Mouse (Mus musculus) urinary bladder, postnatal 10 days (tissue): Measurements from ENCODE around the gene Susd3.

Source experiments
- DNase-seq: peaks from one replicate; pipeline ENCODE4 v3.0.0; 2022; ENCODE audit warnings: low spot score

Susd3 gene

DNA sequence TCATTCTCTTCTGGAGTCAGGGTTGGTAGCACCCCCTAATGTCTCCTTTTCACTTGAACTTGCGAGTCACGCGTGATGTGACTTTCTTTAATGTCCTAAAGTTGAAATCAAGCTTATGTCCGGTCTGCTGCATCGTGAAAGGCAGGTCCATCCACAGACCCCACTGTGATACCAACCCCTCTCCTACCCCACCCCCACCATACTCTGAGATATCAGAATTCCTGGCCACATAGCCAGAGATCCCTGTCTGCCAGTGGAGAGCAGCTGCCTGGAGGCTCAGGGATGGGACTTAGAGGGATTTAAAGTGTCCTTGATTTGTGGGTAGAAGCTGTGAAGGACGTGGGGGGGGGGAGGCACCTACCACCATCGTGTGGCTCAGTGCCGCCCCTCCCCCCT, at the start of gene Susd3:
TSS of gene Susd3 (minus strand) at position 240 of the 396 bp plus-strand sequence.
- DNase-seq, result no peak

- DNase-seq, result no peak
Measured at GRCm38 (mm10) chr13:49296270-49296669, 47.8 kb upstream of the Susd3 start.

GRCm38 (mm10) chr13:49294108-49294507, 45.6 kb upstream of the Susd3 start:
- DNase-seq, result no peak

GRCm38 (mm10) chr13:49291949-49292348, 43.4 kb upstream of the Susd3 start:
- no peak for DNase-seq

- no peak for DNase-seq
Measured at GRCm38 (mm10) chr13:49291398-49291797, 42.9 kb upstream of the Susd3 start.

- DNase-seq, result no peak
Measured at GRCm38 (mm10) chr13:49287224-49287623, 38.7 kb upstream of the Susd3 start.

DNA sequence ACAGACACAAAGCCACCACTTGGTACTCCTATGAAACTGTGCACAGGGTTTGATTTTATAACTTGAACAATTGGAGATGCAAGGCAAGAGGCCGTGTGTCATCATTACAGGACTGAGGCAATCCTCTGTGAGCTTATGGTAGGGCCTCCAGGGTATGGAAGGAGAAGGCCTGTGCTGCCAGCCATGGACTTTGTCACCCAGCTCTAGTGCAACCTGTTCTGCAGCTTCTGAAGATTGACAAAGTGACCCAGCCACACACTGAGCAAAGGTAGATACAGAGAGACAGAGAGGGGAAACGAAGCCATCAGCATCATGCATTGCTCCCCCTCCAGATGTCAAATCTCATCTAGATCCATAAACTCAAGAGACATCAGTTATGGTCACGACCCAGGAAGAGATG, 38.2 kb upstream of the Susd3 start:
- no peak for DNase-seq

DNA sequence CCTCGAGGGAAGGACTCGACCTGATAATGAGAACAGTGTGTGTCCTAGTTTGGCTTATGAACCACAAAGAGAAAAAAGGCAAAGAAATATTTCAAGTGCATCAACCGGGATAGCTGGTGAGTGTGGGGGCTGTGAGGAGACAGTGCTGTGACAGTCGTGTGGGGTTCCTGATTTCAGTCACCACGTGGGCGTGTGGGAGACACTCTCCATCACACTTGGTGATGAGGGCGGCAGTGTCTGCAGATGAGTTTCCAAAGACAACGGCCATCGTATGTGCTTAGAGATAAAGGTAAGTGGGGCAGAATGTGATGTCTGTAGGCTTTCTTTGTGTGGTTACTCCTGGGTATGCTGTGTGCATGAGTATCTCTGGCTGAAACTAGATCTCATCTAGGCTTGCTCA, 35.2 kb upstream of the Susd3 start:
- no peak for DNase-seq

- DNase-seq, result no peak
Measured at GRCm38 (mm10) chr13:49282168-49282567, 33.7 kb upstream of the Susd3 start.

GRCm38 (mm10) chr13:49271831-49272765, 23.6 kb upstream of the Susd3 start:
- DNase-seq, result no peak

DNA sequence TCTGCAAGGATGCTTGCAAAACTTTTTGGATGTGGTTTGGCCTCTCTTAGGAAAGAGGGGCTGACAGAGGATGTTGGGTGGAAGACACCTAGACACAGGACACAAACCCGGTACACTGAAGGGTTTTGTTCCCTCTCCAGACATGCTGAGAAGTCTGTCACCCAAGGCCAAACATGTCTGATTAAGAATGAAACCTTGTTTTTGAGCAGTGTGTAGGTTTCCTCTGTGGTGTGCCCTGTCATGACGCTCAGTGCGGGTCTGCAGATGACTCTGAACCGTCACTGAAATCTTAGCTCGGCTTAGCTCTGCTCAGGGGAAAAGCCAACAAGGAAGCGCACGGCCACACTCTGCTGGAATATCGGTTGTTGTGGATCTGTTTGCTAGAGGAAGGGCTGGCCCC, 22.0 kb upstream of the Susd3 start:
- no peak for DNase-seq

DNA sequence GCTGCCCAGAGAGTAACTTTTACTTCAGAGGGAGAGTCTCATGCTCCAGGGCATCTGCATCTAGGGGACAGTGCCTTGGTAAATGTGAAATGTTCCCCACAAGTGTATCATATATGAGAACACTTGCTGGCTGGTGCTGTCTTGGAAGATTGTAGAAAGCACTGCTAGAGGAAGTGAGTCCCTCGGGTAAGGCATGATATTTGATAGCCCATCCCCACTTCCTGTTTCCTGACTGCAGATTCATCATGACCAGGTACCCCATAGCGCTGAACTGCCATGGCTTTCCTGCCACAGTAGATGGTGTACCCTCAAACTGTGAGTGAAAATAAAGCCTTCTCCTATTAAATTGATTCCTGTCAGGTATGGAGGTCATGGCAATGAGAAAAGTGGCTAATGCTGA, 19.1 kb upstream of the Susd3 start:
- no peak for DNase-seq

- DNase-seq, result no peak
Measured at GRCm38 (mm10) chr13:49260036-49260722, 11.7 kb upstream of the Susd3 start.

DNA sequence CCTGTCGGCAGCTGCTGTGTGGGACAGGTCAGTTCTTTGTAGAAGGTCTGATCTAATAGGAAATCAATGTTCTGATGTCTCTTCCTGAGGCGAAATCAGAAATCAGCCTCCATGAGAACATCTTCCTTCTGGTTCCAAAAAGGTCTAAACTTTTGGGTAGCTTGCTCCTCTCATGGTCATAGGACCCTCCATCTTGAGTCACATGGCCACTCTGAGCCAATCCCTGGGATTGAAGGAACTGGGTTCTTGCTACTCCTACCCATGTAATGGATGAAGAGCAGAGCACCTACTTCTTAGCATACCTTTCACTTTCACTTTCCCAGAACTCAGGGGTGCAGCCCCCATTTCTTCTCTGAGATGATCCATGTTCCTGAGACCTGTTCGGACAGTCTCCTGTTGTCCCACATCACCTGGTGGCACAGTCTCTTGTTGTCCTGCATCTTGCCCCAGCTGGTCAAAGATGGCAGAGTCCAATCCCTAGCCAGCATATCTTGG, 9.4 kb upstream of the Susd3 start:
- DNase-seq, result no peak

DNA sequence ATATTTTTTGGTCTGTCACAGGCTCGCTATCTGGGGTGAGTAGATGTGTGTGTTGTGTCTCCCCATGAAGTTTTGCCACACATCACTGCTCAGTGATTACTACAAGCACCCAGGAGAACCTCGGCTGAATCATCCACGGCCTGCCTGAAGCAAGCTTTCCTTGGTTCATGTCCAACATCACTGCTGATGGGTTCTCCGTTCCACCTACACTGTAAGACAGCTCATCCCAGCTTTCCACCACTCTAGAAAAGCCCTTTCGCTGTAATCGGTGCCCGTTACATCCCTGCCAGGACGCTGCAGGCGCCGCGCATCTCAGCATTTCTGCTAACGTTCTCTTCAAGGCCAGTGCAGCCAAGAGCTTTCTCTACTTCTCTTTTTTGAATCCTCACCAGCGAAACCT, 4.2 kb upstream of the Susd3 start:
- DNase-seq, result no peak

GRCm38 (mm10) chr13:49252113-49252512, 3.6 kb upstream of the Susd3 start:
- no peak for DNase-seq

GRCm38 (mm10) chr13:49250716-49251517, 2.4 kb upstream of the Susd3 start:
- no peak for DNase-seq

DNA sequence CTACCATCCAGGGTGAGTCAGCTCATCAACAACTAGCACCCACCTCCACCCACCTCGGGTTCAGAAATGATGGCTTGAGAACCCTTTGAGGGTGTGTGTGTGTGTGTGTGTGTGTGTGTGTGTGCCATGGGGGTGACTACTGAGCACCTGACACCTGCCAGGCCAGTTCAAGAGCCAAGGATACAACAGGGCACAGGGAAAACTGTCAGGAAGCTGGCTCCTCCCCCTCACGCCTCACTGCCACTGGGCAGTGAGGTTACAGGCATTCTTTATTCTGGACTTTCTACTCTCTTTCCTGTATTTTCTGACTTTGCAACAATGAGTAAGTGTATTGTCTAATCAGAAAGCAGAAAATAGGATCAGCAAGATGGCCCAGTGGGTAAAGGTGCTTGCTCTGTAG, 1.1 kb upstream of the Susd3 start:
- no peak for DNase-seq

GRCm38 (mm10) chr13:49248923-49249322, 417 bp upstream of the Susd3 start:
- no peak for DNase-seq

DNA sequence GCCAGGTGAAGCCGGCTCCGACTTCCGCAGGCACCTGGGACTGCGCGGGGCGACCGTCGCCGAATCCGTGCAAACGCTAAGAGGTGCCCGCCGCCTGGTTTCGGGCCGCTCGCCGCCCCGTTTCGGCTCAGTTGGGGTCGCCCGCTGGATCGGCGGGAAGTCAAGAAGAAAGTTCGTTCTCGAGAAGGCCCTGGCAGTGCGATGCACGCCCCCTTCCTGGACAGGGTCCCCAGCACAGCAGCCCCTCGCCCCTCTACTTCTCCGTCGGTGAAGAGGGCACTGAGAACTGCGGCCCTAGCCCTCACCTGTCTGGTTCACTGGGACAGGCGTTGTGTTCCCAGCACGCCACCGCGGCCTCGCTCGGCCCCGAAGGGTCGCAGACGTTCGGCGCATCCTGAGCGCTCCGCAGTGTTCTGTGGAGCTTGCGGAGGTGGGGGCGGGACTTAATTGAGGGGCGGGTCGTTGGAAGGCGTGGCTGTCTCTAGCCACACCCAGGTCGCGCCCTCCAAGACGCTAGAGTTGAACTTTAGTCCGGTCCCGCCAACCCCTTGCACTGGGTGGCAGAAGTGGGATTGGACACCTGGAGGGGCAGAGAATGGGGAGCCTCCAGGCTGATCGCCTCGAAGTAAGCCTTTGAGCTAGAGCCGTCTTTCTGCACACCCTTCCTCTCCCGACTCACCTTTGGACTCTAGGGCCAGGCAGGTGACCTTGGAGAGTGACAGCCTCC, 603 bp downstream of the Susd3 start:
- DNase-seq, result no peak

DNA sequence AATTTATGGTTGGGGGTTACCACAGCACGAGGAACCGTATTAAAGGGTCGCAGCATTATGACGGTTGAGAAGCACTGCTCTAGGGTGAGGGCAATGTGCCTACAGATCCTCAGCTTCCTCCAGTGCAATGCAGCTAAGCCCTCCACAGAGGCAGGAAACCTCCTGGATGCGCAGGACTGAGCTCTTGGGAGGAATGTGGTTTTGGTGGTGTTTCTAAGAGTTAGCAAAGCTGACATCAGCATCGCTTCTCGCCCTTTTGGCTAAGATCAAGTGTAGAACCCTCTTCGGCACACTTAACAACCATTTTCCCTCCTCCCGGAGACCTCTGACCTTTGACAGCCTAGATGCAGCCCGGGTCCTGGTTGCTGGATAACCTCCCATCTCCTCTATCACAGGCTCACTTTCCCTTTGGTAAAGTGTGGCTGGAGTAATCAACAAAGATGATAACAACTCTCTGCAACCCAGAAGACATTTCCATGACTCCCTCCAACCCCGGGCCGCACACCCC, 1.2 kb downstream of the Susd3 start:
- no peak for DNase-seq
